Mouse (Mus musculus): ENCODE results near the gene CK137956. TPM values are rescaled to one million over a fixed set of nuclear protein-coding genes. Genes with fewer than 3 reads are reported as not detected.

The CK137956 gene
- total RNA-seq, 4 experiments from 2014 or later, result 0.10 TPM; not detected in 3

DNA sequence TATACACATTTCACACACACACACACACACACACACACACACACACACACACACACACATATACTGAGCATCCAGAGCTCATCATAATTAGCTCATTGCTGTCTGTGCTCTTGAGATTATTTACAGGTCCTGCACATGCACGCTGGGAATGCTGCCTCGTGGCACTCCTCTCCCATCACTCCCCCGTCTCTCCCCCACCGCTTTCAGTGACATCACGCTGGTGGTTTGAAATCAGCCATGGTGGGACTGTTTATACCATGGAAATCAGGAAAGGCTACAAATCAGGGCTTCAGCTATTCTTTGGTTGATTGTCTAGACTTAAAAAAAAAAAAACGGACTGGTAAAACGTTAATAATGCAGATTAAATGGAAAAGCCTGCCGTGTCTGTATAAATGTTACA is 63.6 kb downstream of the CK137956 start:
- no peak for DNase-seq

DNA sequence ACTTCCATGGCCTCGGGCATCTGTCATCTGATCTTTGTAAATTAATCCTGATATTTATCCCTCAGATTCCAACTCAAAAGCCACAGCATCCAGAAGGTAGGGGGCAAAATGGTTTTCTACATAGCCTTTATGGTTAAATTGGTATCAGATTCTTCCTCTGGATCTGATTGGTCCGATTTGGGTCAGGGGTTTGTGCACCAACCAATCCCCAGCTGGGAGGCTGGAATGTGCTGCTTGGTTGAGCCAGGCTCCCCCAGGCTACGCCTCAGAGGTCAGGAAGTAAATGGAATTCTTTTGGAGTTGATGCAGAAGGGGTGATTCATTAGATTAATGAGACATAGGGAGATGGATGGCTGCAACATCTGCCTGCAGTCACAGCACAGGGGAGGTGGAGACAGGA is 66.8 kb downstream of the CK137956 start:
- DNase-seq, result no peak

DNA sequence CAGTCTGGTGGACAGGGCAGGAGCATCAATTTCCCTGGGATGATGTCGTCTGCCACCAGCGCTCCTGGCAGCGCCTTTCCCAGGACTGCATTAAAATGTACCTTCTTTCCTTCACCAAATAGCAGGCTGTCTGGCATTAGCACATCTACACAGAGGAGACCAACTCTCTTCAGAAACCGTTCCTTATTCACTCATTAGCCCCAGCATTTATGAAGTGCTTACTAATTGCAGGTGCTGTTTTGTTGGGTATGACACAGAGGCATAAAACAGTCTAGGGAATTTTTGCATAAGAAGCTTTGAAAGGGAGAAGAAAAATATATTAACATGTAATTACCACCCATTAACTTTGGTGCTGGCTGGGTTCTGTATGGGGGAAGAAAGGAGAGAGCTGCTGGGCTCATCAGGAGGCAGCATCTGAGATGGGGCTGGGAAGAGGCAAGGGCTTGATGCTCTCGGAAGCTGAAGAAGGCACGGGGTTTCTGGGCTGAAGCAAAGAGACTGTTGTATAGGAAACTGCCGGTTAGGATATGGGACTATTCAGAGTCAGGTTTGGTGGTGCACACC is 69.8 kb downstream of the CK137956 start:
- no peak for DNase-seq

DNA sequence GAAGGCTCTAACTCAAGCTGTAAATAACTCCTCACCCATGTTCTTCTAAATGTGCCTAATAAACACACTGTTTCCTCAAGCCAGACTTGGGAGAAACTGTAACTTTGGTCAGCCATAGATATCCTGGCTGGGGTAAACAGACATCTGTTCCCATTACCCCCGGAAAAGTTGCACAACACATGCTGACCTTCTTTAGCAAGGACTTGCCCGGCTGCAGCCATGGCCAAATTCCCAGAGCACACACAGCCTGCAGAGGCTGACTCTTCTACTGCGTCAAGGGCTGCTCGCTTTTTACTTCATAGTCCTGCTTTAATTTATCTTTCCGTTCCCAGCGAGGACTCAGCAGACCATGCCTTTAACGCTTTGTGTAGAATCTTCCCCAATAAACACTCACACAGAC is 81.7 kb downstream of the CK137956 start:
- peak; percentile 52 for DNase-seq

DNA sequence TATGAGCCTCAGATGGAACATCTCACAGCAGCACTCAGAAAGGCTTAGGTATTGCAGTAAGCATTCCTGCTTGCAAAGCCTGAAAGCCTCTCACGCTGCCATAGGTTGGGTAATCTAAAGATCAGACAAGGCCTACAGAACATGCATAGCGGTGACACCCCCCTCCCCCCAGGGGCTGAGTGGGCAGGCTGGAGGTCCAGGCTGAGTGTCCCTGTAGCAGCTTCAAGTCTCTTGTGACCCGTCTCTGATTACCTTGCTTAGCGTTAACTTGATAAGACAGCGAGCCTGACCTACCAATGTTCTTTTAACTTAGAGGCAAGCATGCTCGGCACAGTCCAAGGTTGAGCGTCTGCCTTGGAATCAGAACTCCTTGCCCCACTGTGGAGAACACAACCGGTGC is 91.8 kb downstream of the CK137956 start:
- no peak for DNase-seq

Other genes with a start within 250 kb of the CK137956 start
- 1 to 10 TPM in 3 of 4 experiments, under 1 TPM in 1; 0.92 to 2.9 (median 1.5) TPM for gene Csmd2, start 16.9 kb upstream of the CK137956 start, total RNA-seq (2022)

All from adrenal gland, adult 8-10 months (tissue).